Mouse (Mus musculus): ENCODE measurements at regions not wholly inside any gene's neighbourhood (a gene's known extent, or its start where the extent isn't known, plus 50 kb on each side); places are given as distances from the start of the nearest gene placed in this dataset.

- DNase-seq (ENCODE audit: low spot score): no peak
Observed at GRCm38 (mm10) chr9:102782926-102783850, 51.5 kb upstream of the Ryk start.

GRCm38 (mm10) chr9:102784329-102785026, 50.2 kb upstream of the Ryk start:
- DNase-seq (ENCODE audit: low spot score): peak; percentile 52
